Mouse (Mus musculus) CH12.LX (cell line): ENCODE measurements at regions not wholly inside any gene's neighbourhood (a gene's known extent, or its start where the extent isn't known, plus 50 kb on each side); places are given as distances from the start of the nearest gene placed in this dataset.

ENCODE experiments used
- DNase-seq: peaks from one replicate; pipeline ENCODE4 v3.0.0-alpha.2; 2013; ENCODE audit errors: extremely low read depth
- H3K27ac ChIP-seq: 2 replicates; pipeline ENCODE4 v1.5.1; 2012; ENCODE audit warnings: low read depth, mild to moderate bottlenecking, control low read depth, moderate library complexity; ENCODE audit not compliant: insufficient read depth
- H3K27me3 ChIP-seq: replicated peaks from 2 replicates; pipeline ENCODE3; 2012; ENCODE audit warnings: inconsistent platforms
- H3K36me3 ChIP-seq, 2 experiments: replicated peaks in 1 of 2; 2 replicates each; pipeline versions ENCODE3 to v1.6.1; 2012; ENCODE audit warnings: inconsistent platforms in 1 of 2, low read length in 1 of 2, mild to moderate bottlenecking in 1 of 2, mixed read lengths in 1 of 2, moderate library complexity in 1 of 2; ENCODE audit not compliant: control insufficient read depth in 1 of 2, insufficient read depth in 1 of 2
- H3K4me1 ChIP-seq, 2 experiments: 2 replicates each; pipeline ENCODE4 v1.6.1; 2012; ENCODE audit warnings: inconsistent platforms in 1 of 2, moderate library complexity in 1 of 2; ENCODE audit not compliant: insufficient read depth in 2 of 2, control insufficient read depth in 1 of 2
- H3K4me2 ChIP-seq: 2 replicates; pipeline ENCODE4 v1.6.1; 2012; ENCODE audit warnings: low read depth, mild to moderate bottlenecking, control low read depth; ENCODE audit not compliant: poor library complexity, insufficient read depth, severe bottlenecking
- H3K4me3 ChIP-seq, 3 experiments: fragments of 150-350 bp in 1 of 3; sonication (generic) in 1 of 3; replicated peaks in 1 of 3; 2 replicates each; pipeline versions ENCODE3 to v1.5.1; 2011 to 2012; ENCODE audit warnings: low read depth in 2 of 3, low read length in 2 of 3, mild to moderate bottlenecking in 2 of 3, moderate library complexity in 2 of 3, control low read depth in 1 of 3, improper control_type of control experiment in 1 of 3, inconsistent platforms in 1 of 3, mixed read lengths in 1 of 3; ENCODE audit not compliant: poor library complexity in 1 of 3
- H3K79me2 ChIP-seq: replicated peaks from 2 replicates; pipeline ENCODE4 v1.6.1; 2012; ENCODE audit warnings: mild to moderate bottlenecking, moderate library complexity; ENCODE audit not compliant: control insufficient read depth, poor library complexity, insufficient read depth, severe bottlenecking; ENCODE audit errors: extremely low read depth
- H3K9ac ChIP-seq: 2 replicates; pipeline ENCODE4 v1.6.1; 2012; ENCODE audit warnings: low read depth, mild to moderate bottlenecking, control low read depth, moderate library complexity; ENCODE audit not compliant: insufficient read depth
- H3K9me3 ChIP-seq: replicated peaks from 2 replicates; pipeline ENCODE3; 2012; ENCODE audit warnings: low read length, inconsistent platforms, mixed read lengths
- CTCF ChIP-seq, 2 experiments: IDR thresholded peaks in 1 of 2; conservative IDR thresholded peaks in 1 of 2; 2 replicates each; pipeline ENCODE4 v1.5.1; 2011 to 2012; ENCODE audit warnings: low read depth in 2 of 2, low read length in 2 of 2, improper control_type of control experiment in 1 of 2, inconsistent platforms in 1 of 2, mild to moderate bottlenecking in 1 of 2, moderate library complexity in 1 of 2
- ELF1 ChIP-seq: IDR thresholded peaks from 2 replicates; pipeline ENCODE4 v1.6.1; 2014; ENCODE audit warnings: low read depth, mild to moderate bottlenecking, inconsistent platforms, low read length, improper control_type of control experiment
- EP300 ChIP-seq: IDR thresholded peaks from 2 replicates; pipeline ENCODE4 v1.6.1; 2011; ENCODE audit warnings: low read length, improper control_type of control experiment
- ETS1 ChIP-seq: conservative IDR thresholded peaks from 2 replicates; pipeline ENCODE4 v1.6.1; 2012; ENCODE audit warnings: low read depth, mild to moderate bottlenecking, inconsistent platforms, low read length, improper control_type of control experiment, moderate library complexity
- GABPA ChIP-seq: IDR thresholded peaks from 2 replicates; pipeline ENCODE4 v1.6.1; 2012; ENCODE audit warnings: low read depth, low read length, improper control_type of control experiment, inconsistent platforms; ENCODE audit not compliant: insufficient replicate concordance
- JUND ChIP-seq: conservative IDR thresholded peaks from 2 replicates; pipeline ENCODE4 v1.6.1; 2011; ENCODE audit warnings: low read depth, low read length, improper control_type of control experiment
- KAT2A ChIP-seq: IDR thresholded peaks from 2 replicates; pipeline ENCODE4 v1.6.1; 2012; ENCODE audit warnings: low read length, improper control_type of control experiment, inconsistent platforms; ENCODE audit not compliant: insufficient replicate concordance
- MXI1 ChIP-seq: IDR thresholded peaks from 2 replicates; pipeline ENCODE4 v1.6.1; 2011; ENCODE audit warnings: mild to moderate bottlenecking, low read depth, low read length, improper control_type of control experiment
- NELFE ChIP-seq: IDR thresholded peaks from 2 replicates; pipeline ENCODE4 v1.6.1; 2011; ENCODE audit warnings: low read depth, low read length, improper control_type of control experiment
- PAX5 ChIP-seq: IDR thresholded peaks from 2 replicates; pipeline ENCODE4 v1.6.1; 2012; ENCODE audit warnings: low read length, inconsistent platforms, mixed read lengths
- POLR2AphosphoS2 ChIP-seq: IDR thresholded peaks from 2 replicates; pipeline ENCODE4 v1.6.1; 2011; ENCODE audit warnings: low read depth, low read length, improper control_type of control experiment
- RAD21 ChIP-seq: IDR thresholded peaks from 2 replicates; pipeline ENCODE4 v1.6.1; 2011; ENCODE audit warnings: low read depth, mild to moderate bottlenecking, low read length, improper control_type of control experiment, moderate library complexity
- SIN3A ChIP-seq: IDR thresholded peaks from 2 replicates; pipeline ENCODE4 v1.6.1; 2012; ENCODE audit warnings: low read length, improper control_type of control experiment, inconsistent platforms
- SMC3 ChIP-seq: IDR thresholded peaks from 2 replicates; pipeline ENCODE4 v1.6.1; 2011; ENCODE audit warnings: low read depth, low read length, improper control_type of control experiment
- TCF12 ChIP-seq: IDR thresholded peaks from 2 replicates; pipeline ENCODE4 v1.6.1; 2014; ENCODE audit warnings: low read depth, mild to moderate bottlenecking, inconsistent platforms, low read length, improper control_type of control experiment
- USF1 ChIP-seq: IDR thresholded peaks from 2 replicates; pipeline ENCODE4 v1.6.1; 2014; ENCODE audit warnings: low read depth, mild to moderate bottlenecking, inconsistent platforms, low read length, improper control_type of control experiment
- ZKSCAN1 ChIP-seq: IDR thresholded peaks from 2 replicates; pipeline ENCODE4 v1.6.1; 2012; ENCODE audit warnings: low read depth, inconsistent platforms, low read length, improper control_type of control experiment, borderline replicate concordance
- ZNF384 ChIP-seq: IDR thresholded peaks from 2 replicates; pipeline ENCODE4 v1.6.1; 2012; ENCODE audit warnings: low read depth, low read length, improper control_type of control experiment, inconsistent platforms
- dilution Hi-C: fragments of 300-500 bp; cut with MboI; formaldehyde crosslinking; loops from 2 replicates; pipeline ENCODE4 v1.14.3; 2020; ENCODE audit warnings: low sequenced_read_pairs; ENCODE audit not compliant: extremely low pct_unique_long_range_greater_than_20kb, extremely low pct_ligation_motif_present
- in situ Hi-C: fragments of 300-500 bp; cut with MboI; formaldehyde crosslinking; loops from 3 replicates; pipeline ENCODE4 v1.14.3; 2019; ENCODE audit warnings: low sequenced_read_pairs, low pct_ligation_motif_present, low pct_unique_long_range_greater_than_20kb, mixed read lengths

DNA sequence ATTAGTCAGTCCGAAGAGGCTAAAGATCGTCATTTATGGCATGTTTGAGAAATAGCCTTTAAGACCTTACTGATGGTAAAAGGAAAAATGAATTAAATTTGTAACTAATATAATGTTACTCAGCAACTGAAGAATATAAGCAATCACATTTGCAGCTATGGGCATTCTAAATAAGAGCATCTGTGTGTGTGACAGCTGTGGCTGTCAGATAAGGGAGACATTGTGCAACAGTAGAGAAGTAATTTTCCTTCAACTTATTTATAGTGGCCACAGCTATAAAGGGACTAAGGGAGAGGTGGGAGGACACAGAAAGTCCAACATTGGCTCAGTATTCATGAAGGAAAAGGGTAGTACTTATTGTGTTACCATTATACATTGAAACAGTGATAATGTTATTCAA lies 591.8 kb upstream of the Fat1 start:
- no peak overlapping the region for H3K9ac ChIP-seq
- H3K9me3 ChIP-seq = peaks cover 28% of the 10 kb centered on the region
- DNase-seq = no peak
- dilution Hi-C loops = no loop called here
- no peak overlapping the region for H3K4me3 ChIP-seq
- H3K27me3 ChIP-seq = no peaks in the 10 kb centered on the region
- H3K79me2 ChIP-seq = no peaks in the 10 kb centered on the region
- H3K4me1 ChIP-seq = no peaks in the 10 kb centered on the region
- no peak overlapping the region for H3K27ac ChIP-seq
- no peaks in the 10 kb centered on the region for H3K36me3 ChIP-seq
- no peak overlapping the region for H3K4me2 ChIP-seq
- in situ Hi-C loops = no loop called here
- TF ChIP-seq ELF1 (no peak), EP300 (no peak), SIN3A (no peak), RAD21 (no peak), ZKSCAN1 (no peak), MXI1 (no peak), PAX5 (no peak), GABPA (no peak)

DNA sequence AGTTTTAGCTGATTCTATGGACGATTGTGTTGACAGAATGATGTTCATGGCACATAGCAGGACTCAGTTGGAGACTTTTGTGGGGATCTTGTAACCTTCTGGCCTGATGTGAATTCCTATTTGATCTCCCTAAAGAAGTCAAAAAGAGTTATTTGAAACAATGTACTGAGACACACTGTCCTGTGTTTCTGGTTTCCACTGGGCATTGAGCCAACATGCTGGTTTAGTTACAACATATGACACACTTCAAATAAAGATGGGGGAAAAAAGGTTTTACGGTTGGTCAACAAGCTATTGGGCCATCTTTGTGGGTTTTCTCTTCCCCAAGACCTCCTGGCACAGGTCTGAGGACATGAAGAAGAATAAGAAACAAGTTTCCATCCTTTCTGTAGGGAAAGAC lies 591.3 kb upstream of the Fat1 start:
- in situ Hi-C loops = no loop called here
- Histone ChIP-seq H3K79me2 (no peaks in the 10 kb centered on the region), H3K4me3 (no peak overlapping the region), H3K27ac (no peak overlapping the region), H3K9ac (no peak overlapping the region), H3K4me2 (no peak overlapping the region), H3K9me3 (peaks cover 29% of the 10 kb centered on the region), H3K36me3 (no peaks in the 10 kb centered on the region), H3K4me1 (no peaks in the 10 kb centered on the region), H3K27me3 (no peaks in the 10 kb centered on the region)
- dilution Hi-C loops = no loop called here
- TF ChIP-seq ZKSCAN1 (no peak), KAT2A (no peak), ZNF384 (no peak), CTCF (conservative IDR thresholded peaks at IDR 0.05 in 1 of 2, IDR thresholded peaks at IDR 0.05 in 1 of 2; ENCODE audit: low read depth in 2 of 2, low read length in 2 of 2) (no peak), RAD21 (no peak), POLR2AphosphoS2 (no peak), NELFE (no peak), TCF12 (no peak), EP300 (no peak), SIN3A (no peak), USF1 (no peak), ETS1 (no peak), PAX5 (no peak), SMC3 (no peak), JUND (no peak)
- DNase-seq = no peak
